Mouse (Mus musculus) liver, postnatal 0 days (tissue): ENCODE measurements around the gene Borcs7.

Experiments
- CTCF ChIP-seq: sonication (generic); IDR thresholded peaks from 2 replicates; pipeline ENCODE4 v1.5.1; 2016; ENCODE audit warnings: antibody characterized with exemption, low read depth
- EP300 ChIP-seq: IDR thresholded peaks from 2 replicates; pipeline ENCODE4 v1.6.1; 2016; ENCODE audit warnings: antibody characterized with exemption, low read depth, mild to moderate bottlenecking

GRCm38 (mm10) chr19:46653616-46654235 is 36.0 kb upstream of the Borcs7 start:
- TF ChIP-seq CTCF, result no peak
- no peak for TF ChIP-seq EP300
